Mouse (Mus musculus): ENCODE data around the gene Esp6. TPM values are rescaled to one million over a fixed set of nuclear protein-coding genes. Genes with fewer than 3 reads are reported as not detected.

Gene Esp6
- polyA plus RNA-seq, 1 experiment from 2014 or later: not detected

Other genes starting within 250 kb of the Esp6 start
- not detected in 2 replicates for gene Crisp1, start 242.3 kb upstream of the Esp6 start, polyA plus RNA-seq (2014; fragmentation: Nextera tagmentation; extraction: Ambion mirVana)
- gene Esp8, start 41.5 kb upstream of the Esp6 start, polyA plus RNA-seq (2014; fragmentation: Nextera tagmentation; extraction: Ambion mirVana): not detected in 2 replicates
- gene Esp4, start 37.1 kb downstream of the Esp6 start, polyA plus RNA-seq (2014; fragmentation: Nextera tagmentation; extraction: Ambion mirVana): not detected in 2 replicates
- not detected in 2 replicates for gene Esp3, start 70.6 kb downstream of the Esp6 start, polyA plus RNA-seq (2014; fragmentation: Nextera tagmentation; extraction: Ambion mirVana)
- gene Esp1, start 165.6 kb downstream of the Esp6 start, polyA plus RNA-seq (2014; fragmentation: Nextera tagmentation; extraction: Ambion mirVana): not detected in 2 replicates
- not detected in 2 replicates for gene Crisp2, start 245.5 kb downstream of the Esp6 start, polyA plus RNA-seq (2014; fragmentation: Nextera tagmentation; extraction: Ambion mirVana)
- gene Rhag, start 249.6 kb downstream of the Esp6 start, polyA plus RNA-seq (2014; fragmentation: Nextera tagmentation; extraction: Ambion mirVana): 0.20 and 0.57 TPM in 2 replicates

Data from neural tube, embryonic 14.5 days (tissue).